Mouse (Mus musculus) intestine, embryonic 14.5 days (tissue): ENCODE results near the gene Pramel7. TPM values are rescaled to one million over a fixed set of nuclear protein-coding genes. Genes with fewer than 3 reads are reported as not detected.
A peak's percentile ranks its signal among the peaks of the same experiment; 100 is the strongest.
"Not testable (repeated sequence)": the region's sequence is repeated elsewhere in the genome, so short reads cannot be mapped to it uniquely, and the experiment has no call there.

ENCODE experiments used
- ATAC-seq: fragments of 200-750 bp; cut with Nextera tagmentation; replicated peaks from 2 replicates; pipeline ENCODE4 v1.8.0; 2017; ENCODE audit warnings: low read depth, moderate number of reproducible peaks, moderate TSS enrichment, moderate library complexity; ENCODE audit not compliant: low FRiP score, low TSS enrichment
- DNase-seq: peaks from one replicate; pipeline ENCODE4 v3.0.0-alpha.2; 2018; ENCODE audit warnings: low spot score
- H3K27ac ChIP-seq: fragments of 300-500 bp; sonication (generic); 2 replicates; pipeline ENCODE4 v1.5.1; 2014; ENCODE audit warnings: low read depth, mild to moderate bottlenecking, control low read depth
- H3K27me3 ChIP-seq: fragments of 300-500 bp; sonication (generic); replicated peaks from 2 replicates; pipeline ENCODE4 v1.6.1; 2014; ENCODE audit warnings: low read length, control low read depth; ENCODE audit not compliant: control insufficient read depth, insufficient read depth
- H3K36me3 ChIP-seq: fragments of 300-500 bp; sonication (generic); 2 replicates; pipeline ENCODE4 v1.6.1; 2014; ENCODE audit warnings: low read length, control low read depth; ENCODE audit not compliant: control insufficient read depth, insufficient read depth
- H3K4me1 ChIP-seq: fragments of 300-500 bp; sonication (generic); replicated peaks from 2 replicates; pipeline ENCODE4 v1.6.1; 2014; ENCODE audit warnings: low read length, control low read depth, mixed read lengths; ENCODE audit not compliant: control insufficient read depth, insufficient read depth
- H3K4me2 ChIP-seq: fragments of 300-500 bp; sonication (generic); 2 replicates; pipeline ENCODE4 v1.6.1; 2014; ENCODE audit warnings: low read length
- H3K4me3 ChIP-seq: fragments of 300-500 bp; sonication (generic); 2 replicates; pipeline ENCODE4 v1.5.1; 2014; ENCODE audit warnings: low read depth, low read length, control low read depth, mixed read lengths
- H3K9ac ChIP-seq: fragments of 300-500 bp; sonication (generic); 2 replicates; pipeline ENCODE4 v1.6.1; 2014; ENCODE audit warnings: mild to moderate bottlenecking, low read length
- H3K9me3 ChIP-seq: fragments of 300-500 bp; sonication (generic); 2 replicates; pipeline ENCODE4 v1.6.1; 2016; ENCODE audit warnings: low read length, control low read depth; ENCODE audit not compliant: control insufficient read depth
- WGBS: fragments of 180-500 bp; shearing (Covaris S2); extraction: QIAGEN DNeasy Blood & Tissue Kit; methylation state at CpG from one replicate; pipeline ENCODE4 v1.1.7; 2014; 5-methylcytosine and 5-hydroxymethylcytosine counted together
- polyA plus RNA-seq: library from polyadenylated mRNA; unstranded; fragments of >200 nt; fragmentation: Nextera tagmentation; extraction: Ambion mirVana; gene quantifications from 2 replicates; pipeline ENCODE4 v1.2.1, GENCODE M21; 2014

The Pramel7 gene
- not detected in 2 replicates for polyA plus RNA-seq

DNA sequence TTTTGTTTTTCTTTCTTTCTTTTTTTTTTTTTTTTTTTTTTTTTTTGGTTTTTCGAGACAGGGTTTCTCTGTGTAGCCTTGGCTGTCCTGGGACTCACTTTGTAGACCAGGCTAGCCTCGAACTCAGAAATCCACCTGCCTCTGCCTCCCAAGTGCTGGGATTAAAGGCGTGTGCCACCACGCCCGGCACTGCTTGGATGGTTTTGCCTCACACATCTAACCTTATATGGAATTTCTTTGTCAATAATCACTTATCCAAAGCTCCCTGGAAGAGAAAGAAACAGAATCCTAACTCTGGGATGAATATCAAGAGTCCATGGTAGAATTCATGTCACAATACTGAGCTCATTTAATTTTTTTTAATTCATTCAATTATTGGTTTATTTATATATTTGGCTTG is at the start of gene Pramel7:
Gene Pramel7, minus strand, starts transcription at position 101 of the 400 bp plus-strand sequence.
- H3K4me1 ChIP-seq, H3K9ac ChIP-seq, H3K4me3 ChIP-seq, H3K36me3 ChIP-seq, ATAC-seq, H3K4me2 ChIP-seq, H3K9me3 ChIP-seq, DNase-seq, H3K27me3 ChIP-seq, H3K27ac ChIP-seq: not testable (repeated sequence)
- WGBS: 95% methylated on average over 3 of the region's 5 CpGs

DNA sequence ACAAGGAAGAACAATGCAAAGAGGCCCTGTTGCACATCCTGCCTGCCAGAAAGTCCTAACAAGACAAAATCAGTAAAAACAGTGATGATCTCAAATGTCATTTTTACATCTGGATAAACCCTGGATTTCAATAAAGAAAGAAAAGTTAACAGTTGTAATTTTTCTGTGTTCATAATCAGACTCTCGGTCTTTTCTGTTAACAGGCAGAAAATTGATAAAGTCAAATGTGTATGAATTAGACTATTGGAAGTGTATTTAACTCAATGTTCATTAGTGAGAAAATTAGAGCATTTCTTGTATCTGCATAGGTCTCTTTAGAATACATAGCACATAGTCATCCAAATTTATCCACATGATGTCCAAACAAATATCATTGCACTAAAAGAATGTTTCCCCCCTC is 48.5 kb upstream of the Pramel7 start, which contains the start of gene Olfr1128:
Gene Olfr1128, minus strand, starts transcription at position 101 of the 400 bp plus-strand sequence.
- H3K9me3 ChIP-seq: no peaks in the 10 kb centered on the region
- no peaks in the 10 kb centered on the region for H3K4me1 ChIP-seq
- ATAC-seq: no peak
- no peak within 1 kb of the TSS for H3K9ac ChIP-seq
- no peak for DNase-seq
- H3K4me3 ChIP-seq: no peak within 1 kb of the TSS
- no peaks in the 10 kb centered on the region for H3K27me3 ChIP-seq
- no peak within 1 kb of the TSS for H3K27ac ChIP-seq
- no peak within 1 kb of the TSS for H3K4me2 ChIP-seq
- H3K36me3 ChIP-seq: no peaks in the 10 kb centered on the region
- 89% methylated on average over 1 of the region's 1 CpGs for WGBS

DNA sequence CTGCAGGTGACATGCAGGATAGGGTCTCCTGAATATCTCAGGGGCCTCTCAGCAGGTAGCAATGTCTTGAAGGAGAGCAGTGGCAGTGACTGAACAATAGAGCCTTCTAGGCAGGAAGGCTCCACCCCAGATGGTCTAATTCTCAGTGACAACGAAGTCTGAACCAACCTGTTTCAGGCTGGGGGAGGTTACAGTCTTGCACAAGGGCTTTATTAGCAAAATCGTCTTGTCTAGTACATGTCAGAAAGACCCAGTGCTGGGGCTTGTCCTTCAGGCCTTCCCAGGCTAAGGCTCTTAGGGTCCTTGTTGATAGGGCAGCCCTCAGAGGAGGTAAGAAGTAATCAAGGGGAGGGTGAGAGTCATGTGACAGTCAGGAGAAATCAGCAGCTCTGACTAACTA is 37.9 kb upstream of the Pramel7 start:
- DNase-seq: no peak
- no peak overlapping the region for H3K4me3 ChIP-seq
- H3K4me1 ChIP-seq: no peaks in the 10 kb centered on the region
- ATAC-seq: no peak
- 63% methylated on average over 2 of the region's 2 CpGs for WGBS
- no peak overlapping the region for H3K27ac ChIP-seq
- no peak overlapping the region for H3K4me2 ChIP-seq
- no peaks in the 10 kb centered on the region for H3K9me3 ChIP-seq
- H3K9ac ChIP-seq: no peak overlapping the region
- no peaks in the 10 kb centered on the region for H3K27me3 ChIP-seq
- no peaks in the 10 kb centered on the region for H3K36me3 ChIP-seq

DNA sequence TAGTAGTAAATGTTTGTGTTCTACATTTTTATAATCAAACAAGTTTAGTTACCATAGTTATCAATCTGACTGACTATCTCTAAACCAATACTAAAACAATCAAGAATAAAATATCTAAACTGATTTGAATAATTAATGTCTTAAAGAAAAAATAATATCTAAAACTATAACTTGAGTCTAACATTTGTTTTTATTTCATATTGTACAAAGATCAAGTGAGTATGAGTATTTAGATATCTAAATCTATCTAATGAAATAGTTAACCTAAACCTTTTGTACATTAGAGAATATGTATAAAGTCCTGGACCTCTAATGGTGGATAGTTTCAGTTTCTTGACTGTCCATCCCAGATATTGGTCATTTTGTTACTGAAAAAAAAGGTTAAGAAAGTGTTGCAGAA is 34.6 kb upstream of the Pramel7 start, which contains the start of gene Olfr153:
Gene Olfr153, plus strand, starts transcription at position 301 of the 400 bp plus-strand sequence.
- Histone ChIP-seq H3K36me3 (no peaks in the 10 kb centered on the region), H3K27ac (no peak within 1 kb of the TSS), H3K4me2 (no peak within 1 kb of the TSS), H3K9me3 (no peaks in the 10 kb centered on the region), H3K4me3 (no peak within 1 kb of the TSS), H3K27me3 (no peaks in the 10 kb centered on the region), H3K9ac (no peak within 1 kb of the TSS), H3K4me1 (no peaks in the 10 kb centered on the region)
- DNase-seq (no peak), ATAC-seq (no peak)

DNA sequence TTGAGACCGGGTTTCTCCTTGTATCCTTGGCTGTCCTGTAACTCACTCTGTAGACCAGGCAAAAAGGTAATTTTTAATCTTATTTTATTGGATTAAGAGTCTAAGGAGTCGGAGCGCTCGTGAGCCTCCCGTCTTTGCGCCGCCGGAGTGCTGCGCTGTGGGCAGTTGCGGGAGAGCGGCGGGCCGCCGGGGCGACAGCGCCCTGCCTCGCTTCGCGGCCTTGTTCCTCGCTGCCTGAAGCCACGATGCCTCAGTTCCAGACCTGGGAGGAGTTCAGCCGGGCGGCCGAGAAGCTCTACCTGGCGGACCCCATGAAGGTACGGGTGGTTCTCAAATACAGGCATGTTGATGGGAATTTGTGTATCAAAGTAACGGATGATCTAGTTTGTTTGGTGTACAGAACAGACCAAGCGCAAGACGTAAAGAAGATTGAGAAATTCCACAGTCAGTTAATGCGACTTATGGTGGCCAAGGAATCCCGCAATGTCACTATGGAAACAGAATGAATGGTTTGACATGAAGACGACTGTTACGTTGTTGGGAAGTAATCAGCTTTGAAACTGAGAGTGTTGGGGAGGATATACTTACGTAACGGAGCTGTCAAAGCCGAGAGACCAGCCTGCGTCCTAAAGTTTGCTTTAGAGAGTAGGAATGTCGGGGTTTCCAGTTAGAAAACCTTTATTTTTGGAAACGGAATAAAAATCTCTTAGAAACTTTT is 29.2 kb upstream of the Pramel7 start:
- H3K4me1 ChIP-seq, H3K27ac ChIP-seq, DNase-seq, H3K36me3 ChIP-seq, ATAC-seq, H3K9me3 ChIP-seq, H3K4me3 ChIP-seq, H3K27me3 ChIP-seq, H3K9ac ChIP-seq: not testable (repeated sequence)
- H3K4me2 ChIP-seq: peak overlapping the region; percentile 34
- WGBS: 32% methylated on average over 38 of the region's 39 CpGs

DNA sequence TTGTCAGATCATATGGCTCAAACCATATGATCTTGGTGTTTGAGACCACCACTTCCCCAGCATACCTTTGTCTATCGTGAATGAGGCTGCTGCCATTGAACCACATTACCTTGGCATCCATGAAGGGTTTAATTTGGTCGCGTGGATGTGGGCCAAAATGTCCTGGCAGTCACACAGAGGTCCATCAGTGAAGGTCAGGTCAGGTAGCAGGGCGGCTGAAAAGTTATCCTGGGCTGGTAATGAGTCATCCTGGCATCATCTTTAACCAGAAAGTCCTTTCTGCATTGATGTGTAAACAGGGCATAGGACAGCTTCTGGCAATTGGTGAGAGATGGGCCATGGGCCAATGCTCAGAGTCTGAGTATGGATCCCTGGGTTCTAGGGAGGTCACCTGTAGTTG is 23.8 kb upstream of the Pramel7 start:
- DNase-seq (no peak), ATAC-seq (no peak)

DNA sequence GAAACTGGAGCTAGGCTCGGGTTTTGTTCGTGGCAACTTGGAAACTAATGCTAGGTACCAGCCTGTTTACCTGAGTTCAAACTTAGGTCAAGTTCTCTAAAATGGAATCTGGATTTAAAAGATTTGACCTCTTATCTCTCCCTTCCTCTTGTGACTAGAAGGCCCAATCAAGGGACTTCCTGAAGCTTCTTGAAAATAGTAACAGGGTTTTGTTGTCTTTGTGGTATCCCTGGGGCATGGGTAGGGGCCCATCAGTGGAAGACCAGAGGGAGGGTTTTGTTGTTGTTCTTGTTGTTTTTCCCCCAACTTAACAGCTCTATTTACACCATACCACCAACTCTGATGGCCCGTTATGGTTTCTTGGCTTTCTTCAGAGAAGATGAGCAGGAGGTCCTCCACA is 19.7 kb upstream of the Pramel7 start:
- no peak overlapping the region for H3K4me3 ChIP-seq
- ATAC-seq (no peak), DNase-seq (no peak)
- no peaks in the 10 kb centered on the region for H3K36me3 ChIP-seq
- H3K4me2 ChIP-seq: no peak overlapping the region
- no peaks in the 10 kb centered on the region for H3K9me3 ChIP-seq
- 93% methylated on average over 3 of the region's 3 CpGs for WGBS
- no peak overlapping the region for H3K27ac ChIP-seq
- no peaks in the 10 kb centered on the region for H3K27me3 ChIP-seq
- no peaks in the 10 kb centered on the region for H3K4me1 ChIP-seq
- H3K9ac ChIP-seq: no peak overlapping the region

More for the DNA sequence above, 23.8 kb upstream of the Pramel7 start:
- Histone ChIP-seq H3K4me3 (no peak overlapping the region), H3K4me2 (no peak overlapping the region), H3K9me3 (no peaks in the 10 kb centered on the region), H3K36me3 (no peaks in the 10 kb centered on the region), H3K9ac (no peak overlapping the region), H3K27ac (no peak overlapping the region), H3K4me1 (no peaks in the 10 kb centered on the region), H3K27me3 (no peaks in the 10 kb centered on the region)
- 90% methylated on average over 4 of the region's 4 CpGs for WGBS

DNA sequence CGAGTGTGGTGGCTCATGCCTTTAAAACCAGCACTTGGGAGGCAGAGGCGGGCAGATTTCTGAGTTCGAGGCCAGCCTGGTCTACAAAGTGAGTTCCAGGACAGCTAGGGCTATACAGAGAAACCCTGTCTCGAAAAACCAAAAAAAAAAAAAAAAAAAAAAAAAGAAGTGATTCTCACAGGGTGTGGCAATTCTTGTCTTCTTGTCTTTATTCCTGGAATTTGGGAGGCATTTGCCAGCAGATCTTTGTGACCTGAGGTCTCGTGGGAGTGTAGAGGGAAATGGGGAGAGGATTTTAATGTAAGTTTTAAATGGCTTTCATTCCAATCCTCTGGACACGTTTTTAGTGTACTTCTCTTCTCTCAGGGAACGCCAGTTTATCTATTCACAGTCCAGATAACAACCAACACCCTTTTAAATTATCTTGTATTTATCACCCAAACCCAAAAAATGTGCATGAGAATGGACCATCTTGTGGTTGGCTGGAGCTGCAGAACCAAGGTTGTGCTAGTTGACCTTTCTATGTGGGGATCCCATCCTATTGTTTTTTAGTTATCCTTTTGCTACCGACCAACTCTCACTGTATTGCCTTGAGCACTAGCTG is 18.7 kb upstream of the Pramel7 start:
- DNase-seq (no peak), ATAC-seq (no peak)
- Histone ChIP-seq H3K4me1 (no peaks in the 10 kb centered on the region), H3K4me3 (no peak overlapping the region), H3K4me2 (no peak overlapping the region), H3K9me3 (no peaks in the 10 kb centered on the region), H3K27me3 (no peaks in the 10 kb centered on the region), H3K9ac (no peak overlapping the region), H3K36me3 (no peaks in the 10 kb centered on the region), H3K27ac (no peak overlapping the region)
- WGBS: 81% methylated on average over 7 of the region's 8 CpGs

DNA sequence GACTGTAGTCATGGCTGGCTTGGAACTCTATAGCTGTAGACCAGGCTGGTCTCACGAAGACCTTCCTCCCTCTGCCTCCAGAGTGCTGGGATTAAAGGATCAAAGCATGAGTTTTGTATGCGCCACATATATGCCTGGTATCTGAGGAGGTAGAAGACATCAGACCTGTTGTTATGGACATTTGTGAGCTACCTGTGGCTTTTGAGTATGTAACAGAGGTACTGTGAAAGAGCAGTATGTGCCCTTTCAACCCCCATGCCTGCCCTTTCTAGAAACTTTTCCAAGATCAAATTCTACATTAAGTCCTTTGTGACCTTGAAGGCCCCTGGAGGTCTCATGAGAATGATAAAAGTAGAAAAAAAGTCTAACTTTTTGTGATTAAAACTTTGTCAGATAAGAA is 18.2 kb upstream of the Pramel7 start:
- Histone ChIP-seq H3K4me1 (no peaks in the 10 kb centered on the region), H3K27ac (no peak overlapping the region), H3K9me3 (no peaks in the 10 kb centered on the region), H3K9ac (no peak overlapping the region), H3K4me2 (no peak overlapping the region), H3K4me3 (no peak overlapping the region), H3K27me3 (no peaks in the 10 kb centered on the region), H3K36me3 (no peaks in the 10 kb centered on the region)
- DNase-seq (no peak), ATAC-seq (no peak)
- 86% methylated on average over 2 of the region's 2 CpGs for WGBS
